Mouse (Mus musculus) limb, embryonic 11.5 days (tissue): ENCODE results near the gene Ankrd17. TPM values are rescaled to one million over a fixed set of nuclear protein-coding genes. Genes with fewer than 3 reads are reported as not detected.

ENCODE experiments used
- ATAC-seq: fragments of 200-750 bp; cut with Nextera tagmentation; 2 replicates; pipeline ENCODE4 v1.8.0; 2017; ENCODE audit warnings: low read depth; ENCODE audit not compliant: insufficient number of reproducible peaks, low FRiP score, low TSS enrichment
- DNase-seq: peaks from one replicate; pipeline ENCODE4 v3.0.0-alpha.2; 2015; ENCODE audit warnings: low spot score
- H3K27ac ChIP-seq: fragments of 300-500 bp; sonication (generic); replicated peaks from 2 replicates; pipeline ENCODE4 v1.5.1; 2014; ENCODE audit warnings: low read depth, mild to moderate bottlenecking, low read length
- H3K27me3 ChIP-seq: fragments of 300-500 bp; sonication (generic); 2 replicates; pipeline ENCODE4 v1.6.1; 2014; ENCODE audit warnings: mild to moderate bottlenecking, low read length, mixed read lengths; ENCODE audit not compliant: control insufficient read depth, insufficient read depth
- H3K36me3 ChIP-seq: fragments of 300-500 bp; sonication (generic); 2 replicates; pipeline ENCODE4 v1.6.1; 2014; ENCODE audit warnings: mild to moderate bottlenecking, low read length, moderate library complexity, mixed read lengths; ENCODE audit not compliant: control insufficient read depth, insufficient read depth
- H3K4me1 ChIP-seq: fragments of 300-500 bp; sonication (generic); 2 replicates; pipeline ENCODE4 v1.6.1; 2014; ENCODE audit warnings: low read length, mixed read lengths; ENCODE audit not compliant: control insufficient read depth, insufficient read depth
- H3K4me2 ChIP-seq: fragments of 300-500 bp; sonication (generic); 2 replicates; pipeline ENCODE4 v1.6.1; 2014; ENCODE audit warnings: low read depth, mild to moderate bottlenecking, moderate library complexity; ENCODE audit not compliant: severe bottlenecking
- H3K4me3 ChIP-seq: fragments of 300-500 bp; sonication (generic); 2 replicates; pipeline ENCODE4 v1.5.1; 2014; ENCODE audit warnings: low read depth, low read length
- H3K9ac ChIP-seq: fragments of 300-500 bp; sonication (generic); 2 replicates; pipeline ENCODE4 v1.6.1; 2014; ENCODE audit warnings: mild to moderate bottlenecking, low read length
- H3K9me3 ChIP-seq: fragments of 300-500 bp; sonication (generic); 2 replicates; pipeline ENCODE4 v1.6.1; 2016; ENCODE audit warnings: low read length; ENCODE audit not compliant: control insufficient read depth
- WGBS: fragments of 180-500 bp; shearing (Covaris S2); extraction: QIAGEN DNeasy Blood & Tissue Kit; methylation state at CpG from one replicate; pipeline ENCODE4 v1.1.7; 2014; 5-methylcytosine and 5-hydroxymethylcytosine counted together
- polyA plus RNA-seq: library from polyadenylated mRNA; unstranded; fragments of >200 nt; fragmentation: Nextera tagmentation; extraction: Ambion mirVana; gene quantifications from 2 replicates; pipeline ENCODE4 v1.2.1, GENCODE M21; 2014

Gene Ankrd17
- polyA plus RNA-seq, 1 experiment from 2014 or later: 33.3 TPM

GRCm38 (mm10) chr5:90246987-90247386, 119.4 kb downstream of the Ankrd17 start:
- H3K9ac ChIP-seq: no peak overlapping the region
- no peaks in the 10 kb centered on the region for H3K4me1 ChIP-seq
- no peak overlapping the region for H3K4me3 ChIP-seq
- H3K4me2 ChIP-seq: no peak overlapping the region
- H3K27ac ChIP-seq: no peak overlapping the region
- no peaks in the 10 kb centered on the region for H3K27me3 ChIP-seq
- DNase-seq: no peak
- H3K9me3 ChIP-seq: no peaks in the 10 kb centered on the region
- no peak for ATAC-seq
- 93% methylated on average over 2 of the region's 2 CpGs for WGBS
- peaks cover 26% of the 10 kb centered on the region for H3K36me3 ChIP-seq

- Histone ChIP-seq H3K27ac (no peak overlapping the region), H3K9ac (no peak overlapping the region), H3K4me3 (no peak overlapping the region), H3K4me1 (no peaks in the 10 kb centered on the region), H3K36me3 (peaks cover 26% of the 10 kb centered on the region), H3K9me3 (no peaks in the 10 kb centered on the region), H3K27me3 (no peaks in the 10 kb centered on the region), H3K4me2 (no peak overlapping the region)
- no peak for DNase-seq
- WGBS: 86% methylated on average over 4 of the region's 4 CpGs
- no peak for ATAC-seq
These were observed 119.8 kb downstream of the Ankrd17 start for GRCm38 (mm10) chr5:90246567-90246966.

GRCm38 (mm10) chr5:90245416-90245815, 121.0 kb downstream of the Ankrd17 start:
- Histone ChIP-seq H3K27me3 (no peaks in the 10 kb centered on the region), H3K4me1 (no peaks in the 10 kb centered on the region), H3K4me3 (no peak overlapping the region), H3K4me2 (no peak overlapping the region), H3K9me3 (no peaks in the 10 kb centered on the region), H3K9ac (no peak overlapping the region), H3K36me3 (peaks cover 28% of the 10 kb centered on the region), H3K27ac (no peak overlapping the region)
- no peak for DNase-seq
- WGBS: 75% methylated on average over 4 of the region's 4 CpGs
- no peak for ATAC-seq

- Histone ChIP-seq H3K4me3 (no peak overlapping the region), H3K27ac (no peak overlapping the region), H3K4me2 (no peak overlapping the region), H3K9ac (no peak overlapping the region), H3K36me3 (peaks cover 15% of the 10 kb centered on the region), H3K9me3 (no peaks in the 10 kb centered on the region), H3K27me3 (no peaks in the 10 kb centered on the region), H3K4me1 (no peaks in the 10 kb centered on the region)
- WGBS: 96% methylated on average over 8 of the region's 8 CpGs
- ATAC-seq (no peak), DNase-seq (no peak)
These were observed 131.2 kb downstream of the Ankrd17 start for GRCm38 (mm10) chr5:90235217-90235616.

- DNase-seq (no peak), ATAC-seq (no peak)
- 92% methylated on average over 4 of the region's 4 CpGs for WGBS
- no peak overlapping the region for H3K4me3 ChIP-seq
- no peaks in the 10 kb centered on the region for H3K4me1 ChIP-seq
- H3K4me2 ChIP-seq: no peak overlapping the region
- no peak overlapping the region for H3K27ac ChIP-seq
- peaks cover 15% of the 10 kb centered on the region for H3K36me3 ChIP-seq
- no peaks in the 10 kb centered on the region for H3K9me3 ChIP-seq
- no peaks in the 10 kb centered on the region for H3K27me3 ChIP-seq
- H3K9ac ChIP-seq: no peak overlapping the region
These were observed 133.1 kb downstream of the Ankrd17 start for GRCm38 (mm10) chr5:90233305-90233704.

GRCm38 (mm10) chr5:90229760-90230159, 136.6 kb downstream of the Ankrd17 start:
- Histone ChIP-seq H3K4me2 (no peak overlapping the region), H3K36me3 (peaks cover 4% of the 10 kb centered on the region; the same call in 1 of the 2 replicates), H3K27me3 (no peaks in the 10 kb centered on the region), H3K9ac (no peak overlapping the region), H3K9me3 (no peaks in the 10 kb centered on the region), H3K27ac (no peak overlapping the region), H3K4me3 (no peak overlapping the region), H3K4me1 (no peaks in the 10 kb centered on the region)
- no peak for ATAC-seq
- DNase-seq: no peak
- 95% methylated on average over 2 of the region's 2 CpGs for WGBS

- no peak overlapping the region for H3K4me2 ChIP-seq
- no peak overlapping the region for H3K9ac ChIP-seq
- no peaks in the 10 kb centered on the region for H3K27me3 ChIP-seq
- no peaks in the 10 kb centered on the region; the same call in 1 of the 2 replicates for H3K36me3 ChIP-seq
- DNase-seq (no peak), ATAC-seq (no peak)
- peaks cover 7% of the 10 kb centered on the region; the same call in 1 of the 2 replicates for H3K4me1 ChIP-seq
- no peak overlapping the region for H3K4me3 ChIP-seq
- H3K9me3 ChIP-seq: no peaks in the 10 kb centered on the region
- no peak overlapping the region for H3K27ac ChIP-seq
- 89% methylated on average over 3 of the region's 3 CpGs for WGBS
These were observed 139.7 kb downstream of the Ankrd17 start for GRCm38 (mm10) chr5:90226696-90227095.

- H3K4me2 ChIP-seq: no peak overlapping the region; the same call in 1 of the 2 replicates
- no peak for ATAC-seq
These were observed 141.6 kb downstream of the Ankrd17 start for GRCm38 (mm10) chr5:90224730-90225129.

More at GRCm38 (mm10) chr5:90224730-90225129, 141.6 kb downstream of the Ankrd17 start:
- H3K9me3 ChIP-seq: no peaks in the 10 kb centered on the region
- H3K27me3 ChIP-seq: no peaks in the 10 kb centered on the region
- H3K4me3 ChIP-seq: no peak overlapping the region
- no peak for DNase-seq
- H3K27ac ChIP-seq: no peak overlapping the region
- peaks cover 7% of the 10 kb centered on the region; the same call in 1 of the 2 replicates for H3K4me1 ChIP-seq
- no peaks in the 10 kb centered on the region; the same call in 1 of the 2 replicates for H3K36me3 ChIP-seq
- WGBS: 90% methylated on average over 5 of the region's 5 CpGs
- no peak overlapping the region for H3K9ac ChIP-seq
